Mouse (Mus musculus) embryonic fibroblast, embryonic 13.5 days (primary cell): ENCODE measurements around the gene Stat5a. TPM values are rescaled to one million over a fixed set of nuclear protein-coding genes. Genes with fewer than 3 reads are reported as not detected.

Source experiments
- H3K27ac ChIP-seq: 2 replicates; pipeline ENCODE4 v1.5.1; 2012; ENCODE audit warnings: low read length, control low read depth, inconsistent platforms; ENCODE audit not compliant: insufficient read depth
- H3K4me1 ChIP-seq: 2 replicates; pipeline ENCODE4 v1.6.1; 2011; ENCODE audit warnings: low read length; ENCODE audit not compliant: control insufficient read depth, insufficient read depth
- H3K4me3 ChIP-seq: 2 replicates; pipeline ENCODE4 v1.5.1; 2011; ENCODE audit warnings: mild to moderate bottlenecking, control low read depth, low read length; ENCODE audit not compliant: insufficient read depth
- CTCF ChIP-seq: IDR thresholded peaks from 2 replicates; pipeline ENCODE4 v1.5.1; 2011; ENCODE audit warnings: mild to moderate bottlenecking, control low read depth, low read length, moderate library complexity, borderline replicate concordance; ENCODE audit not compliant: insufficient read depth
- POLR2A ChIP-seq: IDR thresholded peaks from 2 replicates; pipeline ENCODE4 v1.6.1; 2011; ENCODE audit warnings: low read depth, mild to moderate bottlenecking, control low read depth, low read length, moderate library complexity
- polyA plus RNA-seq: library from polyadenylated mRNA; stranded (reverse); fragments of >200 nt; gene quantifications from 2 replicates; pipeline ENCODE4 v1.2.4, GENCODE M21; 2011; ENCODE audit warnings: low read depth; ENCODE audit not compliant: missing spikeins, insufficient read length

Stat5a gene
- polyA plus RNA-seq, 1 experiment: 12.4 TPM

- H3K4me1 ChIP-seq: peaks cover 3% of the 10 kb centered on the region; the same call in 1 of the 2 replicates
- no peak for TF ChIP-seq POLR2A
- TF ChIP-seq CTCF: no peak
- no peak overlapping the region for H3K4me3 ChIP-seq
- no peak overlapping the region for H3K27ac ChIP-seq
Measured at GRCm38 (mm10) chr11:100848080-100848479, 11.1 kb upstream of the Stat5a start.

- H3K4me1 ChIP-seq: peaks cover 2% of the 10 kb centered on the region; the same call in 1 of the 2 replicates
- no peak overlapping the region for H3K27ac ChIP-seq
- peak overlapping the region; percentile 75 for H3K4me3 ChIP-seq
- TF ChIP-seq CTCF (no peak), POLR2A (no peak)
Measured at GRCm38 (mm10) chr11:100848789-100849379, 10.3 kb upstream of the Stat5a start.

- TF ChIP-seq POLR2A: no peak
- TF ChIP-seq CTCF: no peak
- Histone ChIP-seq H3K4me1 (peaks cover 2% of the 10 kb centered on the region; the same call in 1 of the 2 replicates), H3K4me3 (peak overlapping the region; percentile 75), H3K27ac (no peak overlapping the region)
Measured at GRCm38 (mm10) chr11:100849456-100850037, 9.6 kb upstream of the Stat5a start.

GRCm38 (mm10) chr11:100850038-100850777, 8.9 kb upstream of the Stat5a start, which contains the start of gene Stat5b:
Gene Stat5b (minus strand): TSS chr11:100850724.
- Histone ChIP-seq H3K4me3 (peak within 1 kb of the TSS; percentile 75), H3K27ac (peak within 1 kb of the TSS; percentile 47; the same call in 1 of the 2 replicates), H3K4me1 (peaks cover 2% of the 10 kb centered on the region; the same call in 1 of the 2 replicates)
- TF ChIP-seq CTCF: no peak
- peak; percentile 63 for TF ChIP-seq POLR2A

- Histone ChIP-seq H3K4me1 (peaks cover 2% of the 10 kb centered on the region; the same call in 1 of the 2 replicates), H3K27ac (no peak overlapping the region), H3K4me3 (peak overlapping the region; percentile 38)
- TF ChIP-seq CTCF: no peak
- peak; percentile 26 for TF ChIP-seq POLR2A
Measured at GRCm38 (mm10) chr11:100850778-100851528, 8.2 kb upstream of the Stat5a start.

- TF ChIP-seq CTCF (no peak), POLR2A (no peak)
- Histone ChIP-seq H3K27ac (no peak overlapping the region), H3K4me3 (no peak overlapping the region), H3K4me1 (peaks cover 2% of the 10 kb centered on the region; the same call in 1 of the 2 replicates)
Measured at GRCm38 (mm10) chr11:100852088-100852487, 7.1 kb upstream of the Stat5a start.

- no peak overlapping the region for H3K27ac ChIP-seq
- TF ChIP-seq POLR2A: no peak
- no peak for TF ChIP-seq CTCF
- H3K4me1 ChIP-seq: peaks cover 2% of the 10 kb centered on the region; the same call in 1 of the 2 replicates
- no peak overlapping the region for H3K4me3 ChIP-seq
Measured at GRCm38 (mm10) chr11:100853018-100853417, 6.1 kb upstream of the Stat5a start.

GRCm38 (mm10) chr11:100854268-100854667, 4.9 kb upstream of the Stat5a start:
- Histone ChIP-seq H3K4me1 (no peaks in the 10 kb centered on the region), H3K27ac (no peak overlapping the region), H3K4me3 (no peak overlapping the region)
- TF ChIP-seq CTCF: no peak
- TF ChIP-seq POLR2A: no peak

- Histone ChIP-seq H3K27ac (no peak overlapping the region), H3K4me1 (no peaks in the 10 kb centered on the region; the same call in 1 of the 2 replicates), H3K4me3 (no peak overlapping the region)
- TF ChIP-seq CTCF (no peak), POLR2A (no peak)
Measured at GRCm38 (mm10) chr11:100855178-100855577, 4.0 kb upstream of the Stat5a start.
